Mouse (Mus musculus) midbrain, embryonic 15.5 days (tissue): ENCODE measurements around the gene Creb5. TPM values are rescaled to one million over a fixed set of nuclear protein-coding genes. Genes with fewer than 3 reads are reported as not detected.

ENCODE experiments used
- ATAC-seq: fragments of 200-750 bp; cut with Nextera tagmentation; replicated peaks from 2 replicates; pipeline ENCODE4 v1.8.0; 2017; ENCODE audit warnings: moderate TSS enrichment
- H3K27ac ChIP-seq: fragments of 300-500 bp; sonication (generic); 2 replicates; pipeline ENCODE4 v1.5.1; 2015; ENCODE audit warnings: mild to moderate bottlenecking, inconsistent platforms
- H3K27me3 ChIP-seq: fragments of 300-500 bp; sonication (generic); replicated peaks from 2 replicates; pipeline ENCODE4 v1.6.1; 2015; ENCODE audit warnings: inconsistent platforms
- H3K36me3 ChIP-seq: fragments of 300-500 bp; sonication (generic); replicated peaks from 2 replicates; pipeline ENCODE4 v1.6.1; 2015; ENCODE audit warnings: inconsistent platforms
- H3K4me1 ChIP-seq: fragments of 300-500 bp; sonication (generic); 2 replicates; pipeline ENCODE4 v1.6.1; 2015; ENCODE audit warnings: inconsistent platforms
- H3K4me2 ChIP-seq: fragments of 300-500 bp; sonication (generic); 2 replicates; pipeline ENCODE4 v1.6.1; 2015; ENCODE audit warnings: inconsistent platforms, mild to moderate bottlenecking, moderate library complexity
- H3K4me3 ChIP-seq: fragments of 300-500 bp; sonication (generic); 2 replicates; pipeline ENCODE4 v1.5.1; 2015; ENCODE audit warnings: mild to moderate bottlenecking, inconsistent platforms
- H3K9ac ChIP-seq: fragments of 300-500 bp; sonication (generic); 2 replicates; pipeline ENCODE4 v1.6.1; 2015; ENCODE audit warnings: mild to moderate bottlenecking, inconsistent platforms
- H3K9me3 ChIP-seq: fragments of 300-500 bp; sonication (generic); 2 replicates; pipeline ENCODE4 v1.6.1; 2016; ENCODE audit warnings: inconsistent platforms
- WGBS: fragments of 180-500 bp; shearing (Covaris S2); methylation state at CpG from one replicate; pipeline ENCODE4 v1.1.7; 2015; ENCODE audit warnings: mixed read lengths; 5-methylcytosine and 5-hydroxymethylcytosine counted together
- polyA plus RNA-seq: library from polyadenylated mRNA; unstranded; fragments of >200 nt; fragmentation: Nextera tagmentation; extraction: Ambion mirVana; gene quantifications from 2 replicates; pipeline ENCODE4 v1.2.1, GENCODE M21; 2015

Gene Creb5
- polyA plus RNA-seq, 1 experiment from 2014 or later, result 3.4 TPM

DNA sequence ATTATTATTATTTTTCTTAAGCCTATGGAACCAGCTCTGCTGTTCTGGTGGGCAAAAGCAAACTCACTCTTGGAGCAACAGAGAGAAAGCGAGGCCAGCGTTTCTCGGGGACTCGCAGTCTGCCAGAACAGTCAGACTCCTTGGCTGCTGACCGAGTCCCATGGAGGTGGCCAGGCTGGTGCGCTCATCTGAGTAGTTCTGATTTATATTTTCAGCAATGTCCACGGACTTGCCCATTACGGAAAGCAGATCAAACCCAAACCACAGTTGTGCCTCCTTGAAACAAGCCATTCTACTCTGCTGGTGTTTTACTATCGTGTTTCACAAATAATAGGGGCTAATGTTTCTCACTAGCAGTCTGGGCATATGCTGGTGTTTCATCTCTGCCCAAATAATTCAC, 408.1 kb downstream of the Creb5 start:
- H3K27ac ChIP-seq, result no peak overlapping the region
- no peaks in the 10 kb centered on the region for H3K36me3 ChIP-seq
- H3K4me2 ChIP-seq, result no peak overlapping the region
- H3K9ac ChIP-seq, result no peak overlapping the region
- H3K4me1 ChIP-seq, result peaks cover 13% of the 10 kb centered on the region; the same call in 1 of the 2 replicates
- no peaks in the 10 kb centered on the region for H3K27me3 ChIP-seq
- no peak for ATAC-seq
- H3K4me3 ChIP-seq, result no peak overlapping the region
- H3K9me3 ChIP-seq, result no peaks in the 10 kb centered on the region
- 79% methylated on average over 9 of the region's 9 CpGs for WGBS

DNA sequence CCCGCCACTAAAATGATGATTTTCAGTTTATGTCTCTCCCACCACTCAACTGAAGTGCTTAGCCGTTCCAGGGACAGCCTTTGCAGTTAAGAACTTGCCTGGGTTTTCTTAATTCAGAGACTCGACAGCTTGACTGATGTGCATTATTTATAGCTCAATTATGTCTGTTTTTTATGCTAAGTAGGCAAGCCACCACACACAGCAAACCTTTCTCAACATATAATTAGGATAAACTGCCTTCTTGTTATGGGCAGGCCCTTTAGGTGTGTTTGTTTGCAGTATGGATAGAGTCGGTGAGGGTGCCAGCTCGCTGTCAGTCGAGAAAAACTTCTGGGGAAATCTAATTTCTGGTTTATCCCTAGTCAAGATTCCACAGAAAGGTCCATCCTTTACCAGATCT, 409.4 kb downstream of the Creb5 start:
- 31% methylated on average over 6 of the region's 6 CpGs for WGBS
- no peaks in the 10 kb centered on the region for H3K27me3 ChIP-seq
- H3K9me3 ChIP-seq, result no peaks in the 10 kb centered on the region
- no peak overlapping the region for H3K4me3 ChIP-seq
- H3K9ac ChIP-seq, result no peak overlapping the region
- peaks cover 13% of the 10 kb centered on the region; the same call in 1 of the 2 replicates for H3K4me1 ChIP-seq
- ATAC-seq, result no peak
- no peak overlapping the region for H3K4me2 ChIP-seq
- no peak overlapping the region for H3K27ac ChIP-seq
- H3K36me3 ChIP-seq, result no peaks in the 10 kb centered on the region

DNA sequence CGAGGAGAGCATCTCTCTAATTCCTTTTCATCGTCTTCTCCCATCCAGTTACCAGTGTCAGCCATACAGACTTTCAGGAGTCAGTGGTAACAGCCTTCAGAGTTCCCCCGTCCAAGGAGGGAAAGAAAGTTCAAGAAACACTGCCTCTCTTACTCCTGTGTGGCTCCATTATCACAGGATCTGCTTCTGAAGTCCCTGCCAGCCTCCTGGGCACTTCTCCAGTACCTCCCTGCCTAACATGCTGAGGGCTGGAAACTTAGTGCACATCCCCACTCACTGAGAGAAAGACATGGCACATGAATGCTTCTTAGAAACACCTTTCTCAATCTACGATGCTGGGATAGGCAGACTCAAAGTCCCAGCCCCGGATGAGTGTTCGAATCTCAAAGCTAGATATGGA, 409.9 kb downstream of the Creb5 start:
- no peaks in the 10 kb centered on the region for H3K9me3 ChIP-seq
- H3K36me3 ChIP-seq, result no peaks in the 10 kb centered on the region
- ATAC-seq, result no peak
- peaks cover 13% of the 10 kb centered on the region; the same call in 1 of the 2 replicates for H3K4me1 ChIP-seq
- H3K27me3 ChIP-seq, result no peaks in the 10 kb centered on the region
- no peak overlapping the region for H3K4me3 ChIP-seq
- no peak overlapping the region for H3K4me2 ChIP-seq
- H3K27ac ChIP-seq, result no peak overlapping the region
- H3K9ac ChIP-seq, result no peak overlapping the region
- 66% methylated on average over 6 of the region's 6 CpGs for WGBS

DNA sequence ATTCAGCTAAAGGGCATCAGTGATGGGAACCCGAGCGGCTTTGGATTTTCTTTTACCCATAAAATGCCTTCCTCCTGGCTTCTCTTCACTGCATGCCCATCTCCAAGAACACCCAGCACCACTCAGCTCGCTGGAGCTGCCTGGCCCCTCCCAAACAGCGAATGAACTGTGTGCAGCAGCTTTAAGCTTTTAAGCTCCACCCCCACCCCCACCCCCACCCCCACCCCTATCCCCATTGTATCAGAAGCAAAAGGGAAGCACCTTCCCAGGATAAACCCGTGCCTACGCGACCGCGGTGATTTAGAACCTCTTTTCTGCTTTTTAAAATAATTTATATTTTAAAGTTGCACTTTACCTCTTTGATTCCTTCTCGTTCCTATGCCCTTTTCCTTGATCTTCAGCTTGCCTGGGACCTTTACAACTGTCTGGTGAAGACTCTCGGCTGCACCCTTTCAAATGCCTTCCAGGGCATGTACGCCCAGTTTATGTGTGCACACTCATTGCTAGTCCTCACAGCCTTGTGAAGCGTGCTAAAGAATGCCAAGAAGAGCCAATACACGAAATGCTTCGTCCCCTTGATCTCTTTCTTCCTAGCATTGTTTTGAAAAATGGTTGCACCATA, 411.2 kb downstream of the Creb5 start:
- peak overlapping the region; percentile 20 for H3K4me3 ChIP-seq
- H3K27ac ChIP-seq, result no peak overlapping the region; the same call in 1 of the 2 replicates
- H3K9ac ChIP-seq, result no peak overlapping the region
- WGBS, result 4% methylated on average over 15 of the region's 15 CpGs
- ATAC-seq, result peak; percentile 93
- H3K4me2 ChIP-seq, result peak overlapping the region; percentile 42
- H3K36me3 ChIP-seq, result no peaks in the 10 kb centered on the region
- H3K4me1 ChIP-seq, result peaks cover 13% of the 10 kb centered on the region; the same call in 1 of the 2 replicates
- H3K9me3 ChIP-seq, result no peaks in the 10 kb centered on the region
- H3K27me3 ChIP-seq, result no peaks in the 10 kb centered on the region

DNA sequence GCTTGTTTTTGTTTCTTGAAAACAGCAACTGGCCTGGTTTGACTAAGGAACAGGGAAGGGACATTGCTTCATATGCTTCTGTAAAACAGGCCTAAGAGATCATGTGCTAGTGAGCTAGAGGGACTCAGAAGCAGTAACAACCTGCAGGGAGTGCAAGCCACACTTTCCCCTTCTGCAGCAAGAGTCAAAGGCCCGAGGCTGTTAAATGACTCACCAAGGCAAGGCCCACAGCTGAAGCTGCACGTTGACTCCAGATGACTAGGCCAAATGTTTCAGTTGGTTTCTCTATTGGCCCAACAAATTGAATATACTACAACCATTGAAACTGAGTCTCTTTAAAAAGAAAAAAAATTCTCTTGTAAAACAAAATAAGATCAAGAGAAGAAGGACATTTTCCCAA, 417.4 kb downstream of the Creb5 start:
- no peak overlapping the region for H3K27ac ChIP-seq
- 64% methylated on average over 2 of the region's 2 CpGs for WGBS
- H3K4me3 ChIP-seq, result no peak overlapping the region
- no peaks in the 10 kb centered on the region for H3K4me1 ChIP-seq
- H3K9me3 ChIP-seq, result no peaks in the 10 kb centered on the region
- H3K36me3 ChIP-seq, result no peaks in the 10 kb centered on the region
- no peak overlapping the region for H3K4me2 ChIP-seq
- no peak for ATAC-seq
- H3K27me3 ChIP-seq, result no peaks in the 10 kb centered on the region
- H3K9ac ChIP-seq, result no peak overlapping the region

DNA sequence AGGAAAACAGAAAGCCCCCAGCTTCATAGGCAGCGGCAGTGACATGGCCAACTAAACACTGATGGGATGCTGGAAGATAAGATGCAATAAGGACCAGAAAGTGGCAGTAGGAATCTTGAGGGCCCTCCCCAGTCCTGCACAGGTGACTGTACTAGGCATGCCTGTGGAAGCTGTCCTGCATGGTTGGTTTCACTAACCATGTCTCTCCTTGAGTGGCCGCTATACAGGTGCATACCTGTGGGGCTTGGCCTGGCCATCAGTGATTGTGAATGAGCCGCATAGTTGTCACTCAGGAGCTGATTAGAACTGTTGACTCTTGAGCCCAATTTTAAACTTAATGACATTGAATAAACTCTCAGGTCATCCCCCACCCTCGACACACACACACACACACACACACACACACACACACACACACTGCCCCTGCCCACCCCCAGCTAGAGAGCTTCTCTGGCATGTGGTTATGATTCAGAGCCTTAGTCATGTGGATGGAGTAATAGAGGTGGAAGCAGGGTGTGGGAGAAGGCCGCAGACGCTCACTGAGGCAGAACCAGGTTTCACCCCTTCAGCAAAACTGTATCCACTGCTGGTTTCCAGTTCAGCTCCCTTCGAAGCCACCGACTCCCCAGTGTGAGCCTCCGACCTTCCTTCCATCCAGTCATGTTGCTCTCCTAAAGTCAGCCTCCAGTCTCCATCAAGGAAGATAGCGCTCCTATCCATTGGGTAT, 419.7 kb downstream of the Creb5 start:
- no peak overlapping the region for H3K4me2 ChIP-seq
- WGBS, result 85% methylated on average over 10 of the region's 10 CpGs
- H3K36me3 ChIP-seq, result no peaks in the 10 kb centered on the region
- H3K4me1 ChIP-seq, result no peaks in the 10 kb centered on the region
- no peaks in the 10 kb centered on the region for H3K27me3 ChIP-seq
- no peak overlapping the region for H3K9ac ChIP-seq
- ATAC-seq, result no peak
- no peak overlapping the region for H3K4me3 ChIP-seq
- no peak overlapping the region for H3K27ac ChIP-seq
- H3K9me3 ChIP-seq, result no peaks in the 10 kb centered on the region

DNA sequence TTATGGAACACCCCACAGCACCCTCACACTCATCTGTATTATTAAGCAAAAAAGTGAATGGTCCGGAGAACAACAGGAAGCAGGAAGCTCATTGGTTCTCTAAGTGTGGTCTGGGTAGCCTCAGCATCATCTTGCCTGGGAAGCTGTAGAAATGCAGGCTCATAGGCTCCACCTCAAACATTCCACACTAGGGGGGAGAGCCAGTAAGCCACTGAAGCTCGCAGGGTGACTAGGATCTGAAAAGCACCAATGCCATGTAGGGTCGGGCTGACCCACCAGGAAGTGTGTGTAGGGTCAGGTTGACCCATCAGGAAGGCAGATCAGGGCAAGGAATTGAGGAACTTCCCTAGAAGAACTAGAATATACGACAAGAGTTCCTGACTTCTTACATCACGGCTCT, 420.7 kb downstream of the Creb5 start:
- no peak for ATAC-seq
- 71% methylated on average over 5 of the region's 5 CpGs for WGBS
- no peak overlapping the region for H3K27ac ChIP-seq
- H3K9me3 ChIP-seq, result no peaks in the 10 kb centered on the region
- no peak overlapping the region for H3K9ac ChIP-seq
- no peak overlapping the region for H3K4me2 ChIP-seq
- no peaks in the 10 kb centered on the region for H3K36me3 ChIP-seq
- no peaks in the 10 kb centered on the region for H3K27me3 ChIP-seq
- no peaks in the 10 kb centered on the region for H3K4me1 ChIP-seq
- no peak overlapping the region for H3K4me3 ChIP-seq

DNA sequence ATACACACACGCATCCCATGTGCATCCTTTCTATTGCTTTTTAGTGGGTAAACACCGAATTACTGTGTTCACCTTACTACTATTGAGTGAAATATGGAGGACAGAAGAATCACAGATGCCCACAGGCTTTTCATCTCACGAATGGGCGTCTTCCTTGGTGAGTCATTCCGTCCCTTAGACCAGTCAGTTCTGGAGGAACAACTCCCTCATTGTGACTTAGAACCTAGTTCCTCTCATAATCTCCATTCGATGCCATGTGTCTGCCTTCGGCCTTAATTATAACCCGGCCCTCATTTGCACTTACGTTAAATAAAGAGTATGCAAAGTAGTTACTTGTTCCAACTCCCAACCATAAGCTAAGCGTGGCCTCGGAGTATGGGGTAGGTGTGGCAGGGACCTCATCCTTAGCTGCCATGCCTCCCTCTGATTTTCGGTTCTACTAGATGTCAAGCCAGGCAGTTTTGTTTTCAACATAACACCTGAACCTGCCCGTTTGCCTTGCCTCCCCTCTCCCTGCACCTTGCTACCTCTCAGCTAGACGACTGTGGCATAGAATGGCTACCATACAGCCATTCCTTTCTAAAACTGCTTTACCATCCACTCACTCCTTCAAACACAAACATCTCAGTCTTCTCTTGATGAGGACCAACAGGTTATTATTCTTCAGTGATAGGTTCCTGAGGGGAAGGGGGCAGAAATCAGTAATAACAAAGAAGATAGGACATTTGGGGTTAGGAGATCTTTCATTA, 422.8 kb downstream of the Creb5 start:
- no peak overlapping the region for H3K4me3 ChIP-seq
- H3K9me3 ChIP-seq, result no peaks in the 10 kb centered on the region
- H3K4me1 ChIP-seq, result no peaks in the 10 kb centered on the region
- H3K4me2 ChIP-seq, result no peak overlapping the region
- no peaks in the 10 kb centered on the region for H3K36me3 ChIP-seq
- H3K27me3 ChIP-seq, result no peaks in the 10 kb centered on the region
- H3K9ac ChIP-seq, result no peak overlapping the region
- ATAC-seq, result no peak
- 93% methylated on average over 14 of the region's 14 CpGs for WGBS
- H3K27ac ChIP-seq, result no peak overlapping the region

DNA sequence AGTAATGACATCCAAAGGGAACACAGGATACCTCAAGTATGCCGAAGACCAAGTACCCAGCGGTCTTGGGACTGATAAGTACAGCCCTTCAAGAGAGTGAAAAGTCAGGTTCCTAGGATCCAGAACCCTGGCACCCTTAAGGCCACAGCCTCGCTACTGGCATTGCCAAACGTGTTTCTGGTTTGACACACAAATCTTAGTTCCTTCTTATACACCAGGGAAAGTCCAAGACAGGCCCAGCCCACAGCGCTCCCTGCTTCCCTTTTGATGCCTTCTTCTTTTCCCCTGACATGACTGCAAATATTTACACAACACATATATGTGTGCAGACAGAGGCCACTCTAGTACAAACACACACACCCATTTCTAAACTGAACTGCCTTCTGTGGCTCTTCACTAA, 423.5 kb downstream of the Creb5 start:
- no peak for ATAC-seq
- Histone ChIP-seq H3K36me3 (no peaks in the 10 kb centered on the region), H3K27me3 (no peaks in the 10 kb centered on the region), H3K4me1 (no peaks in the 10 kb centered on the region), H3K27ac (no peak overlapping the region), H3K9ac (no peak overlapping the region), H3K9me3 (no peaks in the 10 kb centered on the region), H3K4me3 (no peak overlapping the region), H3K4me2 (no peak overlapping the region)
- WGBS, result 88% methylated on average over 5 of the region's 5 CpGs

DNA sequence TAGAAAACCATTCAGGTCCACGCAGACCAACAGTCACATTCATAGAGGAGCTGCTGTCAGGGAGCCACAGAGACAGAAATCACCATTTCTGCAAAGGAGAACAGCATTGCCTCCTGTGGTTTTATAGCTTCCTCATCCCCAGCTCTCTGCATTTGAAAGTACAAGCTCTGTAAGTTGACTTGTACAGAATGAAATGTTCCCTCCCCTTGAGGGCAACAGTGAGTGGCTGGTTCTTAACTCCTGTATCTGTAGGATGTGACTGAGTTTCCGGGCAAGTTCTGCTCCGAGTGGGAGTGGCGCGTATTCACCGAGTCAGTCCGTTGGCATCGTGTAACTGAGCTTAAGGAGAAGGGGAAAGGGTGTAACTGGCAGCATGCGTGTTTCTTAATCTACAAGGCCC, 426.1 kb downstream of the Creb5 start:
- 90% methylated on average over 9 of the region's 9 CpGs for WGBS
- Histone ChIP-seq H3K27me3 (no peaks in the 10 kb centered on the region), H3K9ac (no peak overlapping the region), H3K27ac (no peak overlapping the region), H3K4me2 (no peak overlapping the region), H3K4me1 (no peaks in the 10 kb centered on the region), H3K4me3 (no peak overlapping the region), H3K9me3 (no peaks in the 10 kb centered on the region), H3K36me3 (no peaks in the 10 kb centered on the region)
- ATAC-seq, result no peak

DNA sequence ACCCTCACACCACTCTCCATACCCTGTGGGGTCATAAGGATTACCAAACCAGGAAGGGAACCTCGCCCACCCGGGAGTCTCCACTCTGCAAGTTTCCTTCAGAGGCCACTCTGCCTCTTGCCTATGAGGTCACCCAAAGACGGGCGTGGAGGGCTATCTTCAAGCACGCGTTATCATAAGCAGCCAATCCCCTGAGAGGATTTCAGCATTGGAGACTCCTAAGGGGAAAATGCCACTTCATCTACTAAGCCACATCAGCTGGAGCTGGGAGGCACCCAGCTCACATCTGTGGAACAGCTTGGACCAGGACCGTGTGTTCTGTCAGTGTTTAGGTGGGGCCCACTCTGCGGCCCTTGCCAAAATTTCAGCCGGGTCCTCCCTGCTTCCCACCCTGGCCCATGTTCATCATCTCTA, 427.8 kb downstream of the Creb5 start:
- H3K4me3 ChIP-seq, result no peak overlapping the region
- no peak for ATAC-seq
- 94% methylated on average over 9 of the region's 9 CpGs for WGBS
- H3K4me1 ChIP-seq, result no peaks in the 10 kb centered on the region
- H3K27ac ChIP-seq, result no peak overlapping the region
- no peaks in the 10 kb centered on the region for H3K36me3 ChIP-seq
- H3K9ac ChIP-seq, result no peak overlapping the region
- no peaks in the 10 kb centered on the region for H3K9me3 ChIP-seq
- no peaks in the 10 kb centered on the region for H3K27me3 ChIP-seq
- no peak overlapping the region for H3K4me2 ChIP-seq

DNA sequence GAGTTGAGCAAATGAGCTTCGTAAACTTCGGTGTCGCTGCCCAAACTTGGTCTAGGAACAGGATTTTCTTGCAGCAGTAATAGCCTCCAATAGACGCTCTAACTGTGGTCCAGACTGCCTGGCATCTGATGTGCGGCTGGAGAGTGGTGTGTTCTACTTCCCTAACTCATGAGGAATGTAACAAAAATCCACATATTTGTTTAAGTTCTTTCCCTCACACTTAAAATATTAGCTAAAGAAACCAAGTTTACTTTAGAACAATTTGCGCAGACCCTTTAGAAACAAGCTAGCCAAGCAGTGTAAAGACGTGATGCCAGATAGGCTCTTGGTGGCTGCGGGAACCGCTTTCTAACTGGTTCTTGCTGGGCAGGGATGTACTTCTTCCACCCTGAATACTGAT, 428.9 kb downstream of the Creb5 start:
- Histone ChIP-seq H3K4me1 (no peaks in the 10 kb centered on the region), H3K36me3 (no peaks in the 10 kb centered on the region), H3K9me3 (no peaks in the 10 kb centered on the region), H3K9ac (no peak overlapping the region), H3K27me3 (no peaks in the 10 kb centered on the region), H3K4me2 (no peak overlapping the region), H3K27ac (no peak overlapping the region), H3K4me3 (no peak overlapping the region)
- ATAC-seq, result no peak
- WGBS, result 91% methylated on average over 9 of the region's 9 CpGs
